ENCODE assay signal across 7 mouse cellular contexts in the genomic region with DNA sequence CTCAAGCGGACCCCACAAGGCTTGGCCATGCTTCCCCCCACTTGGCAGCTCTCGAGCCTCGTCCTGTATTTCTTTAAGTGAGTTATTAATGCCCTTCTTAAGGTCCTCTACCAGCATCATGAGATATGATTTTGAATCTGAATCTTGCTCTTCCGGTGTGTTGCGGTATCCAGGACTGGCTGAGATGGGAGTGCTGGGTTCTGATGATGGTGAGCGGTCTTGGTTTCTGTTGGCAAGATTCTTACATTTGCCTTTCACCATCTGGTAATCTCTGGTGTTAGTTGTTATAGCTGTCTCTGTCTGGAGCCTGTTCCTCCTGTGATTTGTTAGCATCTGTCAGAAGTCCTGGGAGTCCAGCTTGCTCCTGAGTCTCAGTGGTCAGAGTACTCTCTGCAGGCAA. TPM values are rescaled to one million over a fixed set of nuclear protein-coding genes. Genes with fewer than 3 reads are reported as not detected.
DNase-seq lines count a peak whose midpoint lies in the region; ATAC-seq and TF ChIP-seq lines count a peak whose summit lies in the region.
"Not testable (repeated sequence)": the region's sequence is repeated elsewhere in the genome, so short reads cannot be mapped to it uniquely, and the experiment has no call there.

A gene (minus strand): TSS at position 101 of the 400 bp plus-strand sequence.

- POLR2A ChIA-PET in Patski (lab: Charles Lee), result not testable (repeated sequence)

- not testable (repeated sequence) for H3K79me2 ChIP-seq in macrophage (ENCODE audit: inconsistent target)

- CTCF ChIA-PET in Patski (lab: Charles Lee), result not testable (repeated sequence)

- not testable (repeated sequence) for H3K27ac ChIP-seq in bone marrow macrophage, adult 2 months (ENCODE audit: insufficient read depth, low read depth, low read length); embryonic fibroblast, embryonic 13.5 days (ENCODE audit: insufficient read depth, low read length); macrophage; small intestine, adult 2 months (ENCODE audit: insufficient read depth, low read depth, low read length)

- WGBS in macrophage (ENCODE audit: missing documents), result 92% methylated on average over 6 of the region's 6 CpGs
- WGBS in small intestine, adult 2 months, result 96% methylated on average over 6 of the region's 6 CpGs

- DNase-seq in Patski (ENCODE audit: low read depth, low spot score), result not testable (repeated sequence)

- H3K27me3 ChIP-seq in Patski; small intestine, adult 2 months (ENCODE audit: control insufficient read depth, insufficient read depth, low read length): not testable (repeated sequence)

- not testable (repeated sequence) for TF ChIP-seq POLR2A in bone marrow macrophage, adult 2 months (IDR thresholded peaks at IDR 0.05; ENCODE audit: borderline replicate concordance, low read depth, low read length); embryonic fibroblast, embryonic 13.5 days (IDR thresholded peaks at IDR 0.05; ENCODE audit: low read depth, low read length); small intestine, adult 2 months (IDR thresholded peaks at IDR 0.05; ENCODE audit: low read depth, low read length)

- not testable (repeated sequence) for ATAC-seq in Patski; hematopoietic stem cell, adult 5-6 weeks (replicated peaks in 1 of 2; ENCODE audit: insufficient read depth in 1 of 2, low FRiP score in 2 of 2, low TSS enrichment in 1 of 2, low read depth in 1 of 2, poor library complexity in 2 of 2, severe bottlenecking in 2 of 2); monocyte, adult 5-6 weeks (replicated peaks; ENCODE audit: insufficient number of reproducible peaks, low FRiP score, low TSS enrichment, poor library complexity, severe bottlenecking)

- TF ChIP-seq CTCF in Patski (IDR thresholded peaks at IDR 0.05); bone marrow macrophage, adult 2 months (IDR thresholded peaks at IDR 0.05; ENCODE audit: low read depth, low read length); embryonic fibroblast, embryonic 13.5 days (IDR thresholded peaks at IDR 0.05; ENCODE audit: borderline replicate concordance, insufficient read depth, low read length); small intestine, adult 2 months (IDR thresholded peaks at IDR 0.05; ENCODE audit: extremely low read depth, insufficient read length, insufficient replicate concordance, low read depth, low read length): not testable (repeated sequence)

- not testable (repeated sequence) for H3K4me3 ChIP-seq in bone marrow macrophage, adult 2 months (ENCODE audit: insufficient read depth, low read length); embryonic fibroblast, embryonic 13.5 days (ENCODE audit: insufficient read depth, low read length); macrophage (ENCODE audit: inconsistent target); small intestine, adult 2 months (ENCODE audit: low read depth, low read length)

- peaks cover 14% of the 10 kb centered on the region for H3K36me3 ChIP-seq in macrophage (ENCODE audit: inconsistent target)
- not testable (repeated sequence) for H3K36me3 ChIP-seq in small intestine, adult 2 months (ENCODE audit: control insufficient read depth, insufficient read depth, low read length)

- in situ Hi-C loops in Patski (cut with MboI; ENCODE audit: low pct_unique_long_range_greater_than_20kb), result not testable (repeated sequence)

- not testable (repeated sequence) for H3K4me1 ChIP-seq in bone marrow macrophage, adult 2 months (ENCODE audit: control insufficient read depth, insufficient read depth, low read length); embryonic fibroblast, embryonic 13.5 days (ENCODE audit: control insufficient read depth, insufficient read depth, low read length); small intestine, adult 2 months (ENCODE audit: control insufficient read depth, insufficient read depth, insufficient read length, low read length)

RNA-seq across cellular contexts. Expression of the gene that starts here (rescaled TPM):
- polyA plus RNA-seq in Patski (2021) (93.0 TPM), macrophage (2018) (12.3 to 45.7 TPM (median 19.2 TPM) in 3 replicates)
- polyA plus RNA-seq in bone marrow macrophage, adult 2 months (2012; ENCODE audit: insufficient read depth, insufficient read length, missing spikeins), result 68.9 and 82.5 TPM in 2 replicates
- 19.5 and 24.3 TPM in 2 replicates for polyA plus RNA-seq in embryonic fibroblast, embryonic 13.5 days (2011; ENCODE audit: insufficient read length, low read depth, missing spikeins)
- 18.5 and 32.5 TPM in 2 replicates for total RNA-seq in hematopoietic stem cell, adult 5-6 weeks (2017)
- 100 to 1,000 TPM in 18 of 26 experiments, 10 to 100 TPM in 8; 25.2 to 285 (median 141) TPM for total RNA-seq in macrophage (2018; cell fraction: chromatin; rRNA removed)
- total RNA-seq in macrophage (2018; cell fraction: cytosol; rRNA removed), result 100 to 1,000 TPM in 8 of 26 experiments, 10 to 100 TPM in 18; 20.6 to 148 (median 67.9) TPM
- total RNA-seq in macrophage (2018; cell fraction: nucleus; rRNA removed), result 100 to 1,000 TPM in 15 of 26 experiments, 10 to 100 TPM in 11; 35.3 to 313 (median 122) TPM
- total RNA-seq in monocyte, adult 5-6 weeks (2017), result 32.3 to 73.6 TPM (median 37.8 TPM) in 3 replicates
- 5.0 and 10.9 TPM in 2 replicates for polyA plus RNA-seq in small intestine, adult 2 months (2012; rRNA removed)
